Mouse (Mus musculus): Measurements from ENCODE around the gene Prkcd. TPM values are rescaled to one million over a fixed set of nuclear protein-coding genes. Genes with fewer than 3 reads are reported as not detected.

Gene Prkcd
- total and polyA plus RNA-seq, 2 experiments from 2014 or later: 19.6 to 26.8 TPM

GRCm38 (mm10) chr14:30586780-30587461 is 39.1 kb downstream of the Prkcd start:
- ATAC-seq: peak; percentile 74
- no peaks in the 10 kb centered on the region for H3K27me3 ChIP-seq (ENCODE audit: insufficient read depth, low read length)
- no peaks in the 10 kb centered on the region for H3K9me3 ChIP-seq (ENCODE audit: low read length)
- DNase-seq (ENCODE audit: low spot score): peak; percentile 53
- no peaks in the 10 kb centered on the region for H3K36me3 ChIP-seq (ENCODE audit: insufficient read depth, low read length)
- 0 out of 2 replicates have a peak, but pooled peaks cover 6% of the 10 kb centered on the region for H3K4me1 ChIP-seq (ENCODE audit: insufficient read depth, low read length)
- no peak overlapping the region for H3K4me2 ChIP-seq (ENCODE audit: low read depth, low read length)
- peak; percentile 37 for TF ChIP-seq CTCF (IDR thresholded peaks at IDR 0.05; ENCODE audit: low read depth)
- H3K9ac ChIP-seq (replicated peaks; ENCODE audit: low read length): no peak overlapping the region
- WGBS: 17% methylated on average over 7 of the region's 7 CpGs
- H3K4me3 ChIP-seq (ENCODE audit: low read length): no peak overlapping the region
- no peak overlapping the region for H3K27ac ChIP-seq

DNA sequence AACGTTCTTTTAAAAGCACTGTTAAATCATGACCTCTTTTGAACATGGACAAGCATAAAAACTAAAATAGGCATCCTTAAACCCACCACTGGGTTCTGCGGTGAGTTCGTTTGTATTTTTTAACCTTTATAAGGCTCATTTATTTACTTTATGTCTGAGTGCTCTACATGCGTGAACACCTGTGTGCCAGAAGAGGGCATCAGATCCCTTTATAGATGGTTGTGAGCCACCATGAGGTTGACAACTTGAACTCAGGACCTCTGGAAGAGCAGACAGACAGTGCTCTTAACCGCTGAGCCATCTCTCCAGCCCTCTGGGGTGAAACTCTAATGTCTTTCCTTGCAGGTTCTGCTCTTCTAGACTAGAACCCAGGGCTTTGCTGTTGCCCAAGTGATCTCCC is 40.7 kb downstream of the Prkcd start:
- H3K4me3 ChIP-seq (ENCODE audit: low read length): no peak overlapping the region
- no peaks in the 10 kb centered on the region for H3K36me3 ChIP-seq (ENCODE audit: insufficient read depth, low read length)
- no peaks in the 10 kb centered on the region for H3K27me3 ChIP-seq (ENCODE audit: insufficient read depth, low read length)
- H3K9ac ChIP-seq (replicated peaks; ENCODE audit: low read length): no peak overlapping the region
- H3K4me1 ChIP-seq (ENCODE audit: insufficient read depth, low read length): 0 out of 2 replicates have a peak, but pooled peaks cover 6% of the 10 kb centered on the region
- DNase-seq (ENCODE audit: low spot score) (no peak), ATAC-seq (no peak)
- 86% methylated on average over 5 of the region's 5 CpGs for WGBS
- H3K9me3 ChIP-seq (ENCODE audit: low read length): no peaks in the 10 kb centered on the region
- no peak overlapping the region for H3K4me2 ChIP-seq (ENCODE audit: low read depth, low read length)
- no peak overlapping the region for H3K27ac ChIP-seq
- peak; percentile 23; the same call in 1 of the 2 replicates for TF ChIP-seq CTCF (IDR thresholded peaks at IDR 0.05; ENCODE audit: low read depth)

GRCm38 (mm10) chr14:30584497-30585251 is 41.3 kb downstream of the Prkcd start:
- 0 out of 2 replicates have a peak, but pooled peaks cover 6% of the 10 kb centered on the region for H3K4me1 ChIP-seq (ENCODE audit: insufficient read depth, low read length)
- no peaks in the 10 kb centered on the region for H3K9me3 ChIP-seq (ENCODE audit: low read length)
- no peak for DNase-seq (ENCODE audit: low spot score)
- no peaks in the 10 kb centered on the region for H3K27me3 ChIP-seq (ENCODE audit: insufficient read depth, low read length)
- H3K9ac ChIP-seq (replicated peaks; ENCODE audit: low read length): no peak overlapping the region
- H3K4me2 ChIP-seq (ENCODE audit: low read depth, low read length): no peak overlapping the region
- H3K27ac ChIP-seq: no peak overlapping the region
- no peak for ATAC-seq
- no peaks in the 10 kb centered on the region for H3K36me3 ChIP-seq (ENCODE audit: insufficient read depth, low read length)
- H3K4me3 ChIP-seq (ENCODE audit: low read length): no peak overlapping the region
- TF ChIP-seq CTCF (IDR thresholded peaks at IDR 0.05; ENCODE audit: low read depth): no peak
- WGBS: 41% methylated on average over 19 of the region's 19 CpGs

GRCm38 (mm10) chr14:30584077-30584476 is 41.9 kb downstream of the Prkcd start:
- Histone ChIP-seq H3K9me3 (ENCODE audit: low read length) (no peaks in the 10 kb centered on the region), H3K9ac (replicated peaks; ENCODE audit: low read length) (no peak overlapping the region), H3K36me3 (ENCODE audit: insufficient read depth, low read length) (no peaks in the 10 kb centered on the region), H3K4me2 (ENCODE audit: low read depth, low read length) (no peak overlapping the region), H3K4me1 (ENCODE audit: insufficient read depth, low read length) (0 out of 2 replicates have a peak, but pooled peaks cover 6% of the 10 kb centered on the region), H3K27me3 (ENCODE audit: insufficient read depth, low read length) (no peaks in the 10 kb centered on the region), H3K27ac (no peak overlapping the region), H3K4me3 (ENCODE audit: low read length) (no peak overlapping the region)
- TF ChIP-seq CTCF (IDR thresholded peaks at IDR 0.05; ENCODE audit: low read depth): no peak
- WGBS: 54% methylated on average over 2 of the region's 2 CpGs
- no peak for ATAC-seq
- no peak for DNase-seq (ENCODE audit: low spot score)

DNA sequence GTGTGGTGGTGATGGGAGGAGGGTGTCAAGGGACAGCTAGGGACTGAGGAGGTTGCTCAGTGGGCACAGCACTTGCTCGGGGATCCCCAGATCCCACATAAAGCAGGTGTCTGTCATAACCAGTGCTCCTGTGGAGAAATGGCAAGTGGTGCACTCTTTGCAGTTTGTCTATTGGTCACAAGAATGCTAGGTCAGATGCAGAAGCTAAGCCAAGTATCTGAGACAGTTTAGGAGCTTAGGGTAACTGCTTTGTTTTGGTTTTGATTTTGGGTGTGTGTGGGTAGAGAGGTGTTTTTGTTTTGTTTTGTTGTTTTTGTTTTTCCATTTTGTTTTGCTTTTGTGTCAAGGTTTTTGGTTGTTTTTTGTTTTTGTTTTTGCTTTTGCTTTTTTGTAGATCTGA is 44.8 kb downstream of the Prkcd start:
- no peak for ATAC-seq
- TF ChIP-seq CTCF (IDR thresholded peaks at IDR 0.05; ENCODE audit: low read depth): no peak

GRCm38 (mm10) chr14:30579882-30580281 is 46.1 kb downstream of the Prkcd start:
- no peak for ATAC-seq

More for the DNA sequence above, 44.8 kb downstream of the Prkcd start:
- H3K4me1 ChIP-seq (ENCODE audit: insufficient read depth, low read length): no peaks in the 10 kb centered on the region
- no peak overlapping the region for H3K9ac ChIP-seq (replicated peaks; ENCODE audit: low read length)
- H3K9me3 ChIP-seq (ENCODE audit: low read length): no peaks in the 10 kb centered on the region
- no peaks in the 10 kb centered on the region for H3K27me3 ChIP-seq (ENCODE audit: insufficient read depth, low read length)
- no peak overlapping the region for H3K4me3 ChIP-seq (ENCODE audit: low read length)
- no peak for DNase-seq (ENCODE audit: low spot score)
- WGBS: 48% methylated on average over 1 of the region's 1 CpGs
- 0 out of 2 replicates have a peak, but pooled peaks cover 3% of the 10 kb centered on the region for H3K36me3 ChIP-seq (ENCODE audit: insufficient read depth, low read length)
- no peak overlapping the region for H3K27ac ChIP-seq
- H3K4me2 ChIP-seq (ENCODE audit: low read depth, low read length): no peak overlapping the region

More at GRCm38 (mm10) chr14:30579882-30580281, 46.1 kb downstream of the Prkcd start:
- Histone ChIP-seq H3K27me3 (ENCODE audit: insufficient read depth, low read length) (no peaks in the 10 kb centered on the region), H3K4me2 (ENCODE audit: low read depth, low read length) (no peak overlapping the region), H3K4me3 (ENCODE audit: low read length) (no peak overlapping the region), H3K9me3 (ENCODE audit: low read length) (no peaks in the 10 kb centered on the region), H3K36me3 (ENCODE audit: insufficient read depth, low read length) (0 out of 2 replicates have a peak, but pooled peaks cover 8% of the 10 kb centered on the region), H3K27ac (no peak overlapping the region), H3K4me1 (ENCODE audit: insufficient read depth, low read length) (no peaks in the 10 kb centered on the region), H3K9ac (replicated peaks; ENCODE audit: low read length) (no peak overlapping the region)
- no peak for TF ChIP-seq CTCF (IDR thresholded peaks at IDR 0.05; ENCODE audit: low read depth)
- 24% methylated on average over 5 of the region's 5 CpGs for WGBS
- DNase-seq (ENCODE audit: low spot score): no peak
